In the genomic region with DNA sequence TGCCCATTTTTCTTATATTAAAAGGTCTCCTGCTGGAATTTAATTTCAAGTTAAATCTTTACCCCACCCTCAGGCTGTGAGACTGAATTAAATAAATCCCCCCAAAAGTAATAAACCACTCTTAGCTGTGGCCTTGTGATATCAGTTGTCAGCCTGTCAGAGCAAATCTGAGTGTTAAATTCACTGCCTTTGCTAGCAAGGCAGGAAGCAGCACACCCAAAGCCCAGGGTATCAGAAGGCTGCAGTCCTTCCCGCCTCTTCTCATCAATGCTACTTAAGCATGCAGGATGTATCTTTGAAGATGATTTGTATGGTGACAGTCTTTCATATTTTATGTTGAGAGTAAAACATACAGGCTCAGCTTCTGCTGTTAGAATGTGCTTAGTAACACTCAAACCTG, we compare ENCODE assay signal across 25 mouse cellular contexts.
"Had no signal": no experiment of that assay in that cellular context is flagged by ENCODE, and none has a peak within 500 bp of the region (broad histone marks: within the 10 kb centered on the region; RNA-seq: fewer than 3 reads in every experiment).

No protein-coding gene starts in this region.

- H3K4me1 ChIP-seq: heart, embryonic 10.5 days; heart, embryonic 12.5 days; hindbrain, embryonic 10.5 days; hindbrain, embryonic 13.5 days; hindbrain, embryonic 15.5 days; kidney, embryonic 15.5 days; limb, embryonic 13.5 days; limb, embryonic 15.5 days had no signal

- DNase-seq: gastrocnemius, adult 2 months; gastrocnemius, postnatal 10 days; gastrocnemius, postnatal 25 days; heart, adult 18-20 months; heart, postnatal 10 days; heart, postnatal 4 days; kidney, adult 11 months; kidney, adult 2 months; kidney, adult 9 months; kidney, postnatal 14 days; kidney, postnatal 36 days; layer of hippocampus, adult 9-11 months; layer of hippocampus, postnatal 36 days; left cerebral cortex, postnatal 4 days had no signal

- H3K9ac ChIP-seq: heart, embryonic 12.5 days; hindbrain, embryonic 13.5 days; hindbrain, embryonic 15.5 days; kidney, embryonic 15.5 days; limb, embryonic 13.5 days; limb, embryonic 15.5 days had no signal

- H3K27ac ChIP-seq: gastrocnemius, adult 2 months; heart, embryonic 10.5 days; hindbrain, embryonic 10.5 days; hindbrain, embryonic 13.5 days; hindbrain, embryonic 15.5 days; hindbrain, postnatal 0 days; kidney, embryonic 15.5 days; kidney, postnatal 0 days; limb, embryonic 13.5 days; limb, embryonic 15.5 days had no signal

- H3K4me2 ChIP-seq: heart, embryonic 12.5 days; hindbrain, embryonic 13.5 days; hindbrain, embryonic 15.5 days; kidney, embryonic 15.5 days; limb, embryonic 13.5 days; limb, embryonic 15.5 days had no signal

- H3K4me3 ChIP-seq: gastrocnemius, adult 2 months; heart, embryonic 10.5 days; heart, embryonic 12.5 days; hindbrain, embryonic 10.5 days; hindbrain, embryonic 13.5 days; hindbrain, embryonic 15.5 days; kidney, embryonic 15.5 days; limb, embryonic 13.5 days; limb, embryonic 15.5 days had no signal

- ATAC-seq: hindbrain, postnatal 0 days; intestine, embryonic 16.5 days had no signal

- H3K27me3 ChIP-seq: heart, embryonic 12.5 days; hindbrain, embryonic 13.5 days; hindbrain, embryonic 15.5 days; kidney, embryonic 15.5 days; limb, embryonic 13.5 days; limb, embryonic 15.5 days had no signal

- H3K36me3 ChIP-seq: heart, embryonic 10.5 days; heart, embryonic 12.5 days; hindbrain, embryonic 10.5 days; hindbrain, embryonic 13.5 days; hindbrain, embryonic 15.5 days; kidney, embryonic 15.5 days; limb, embryonic 13.5 days; limb, embryonic 15.5 days had no signal

- H3K9me3 ChIP-seq: heart, embryonic 10.5 days; hindbrain, embryonic 10.5 days; hindbrain, embryonic 13.5 days; hindbrain, embryonic 15.5 days; kidney, embryonic 15.5 days; limb, embryonic 13.5 days; limb, embryonic 15.5 days had no signal
